Comparison of ENCODE assay signal across 10 mouse cellular contexts in genomic region chr17:46853281-46853680, GRCm38 (mm10). TPM values are rescaled to one million over a fixed set of nuclear protein-coding genes. Genes with fewer than 3 reads are reported as not detected.
DNase-seq lines count a peak whose midpoint lies in the region; ATAC-seq and TF ChIP-seq lines count a peak whose summit lies in the region.
"Had no signal": no experiment of that assay in that cellular context is flagged by ENCODE, and none has a peak within 500 bp of the region (broad histone marks: within the 10 kb centered on the region; RNA-seq: fewer than 3 reads in every experiment).

No protein-coding gene starts in this region.

- no peak for TF ChIP-seq CTCF in brain, embryonic 14.5 days (IDR thresholded peaks at IDR 0.05; ENCODE audit: borderline replicate concordance, extremely low read depth, insufficient read depth, insufficient read length)
- no peak for TF ChIP-seq CTCF in gastrocnemius, adult 2 months (IDR thresholded peaks at IDR 0.05)
- TF ChIP-seq CTCF in midbrain, postnatal 0 days (IDR thresholded peaks at IDR 0.05): no peak

- no peaks in the 10 kb centered on the region for H3K27me3 ChIP-seq in intestine, embryonic 14.5 days (replicated peaks; ENCODE audit: control insufficient read depth, insufficient read depth, low read length)
- H3K27me3 ChIP-seq in limb, embryonic 10.5 days (ENCODE audit: low read depth, poor library complexity, severe bottlenecking): no peaks in the 10 kb centered on the region
- H3K27me3 ChIP-seq in midbrain, postnatal 0 days (ENCODE audit: insufficient read depth, low read length): no peaks in the 10 kb centered on the region

- H3K36me3 ChIP-seq in intestine, embryonic 14.5 days (ENCODE audit: control insufficient read depth, insufficient read depth, low read length): no peaks in the 10 kb centered on the region
- peaks cover 5% of the 10 kb centered on the region for H3K36me3 ChIP-seq in limb, embryonic 10.5 days
- H3K36me3 ChIP-seq in midbrain, postnatal 0 days (ENCODE audit: insufficient read depth, low read length): no peaks in the 10 kb centered on the region

- 41% methylated on average over 6 of the region's 6 CpGs for WGBS in intestine, embryonic 14.5 days
- 63% methylated on average over 6 of the region's 6 CpGs for WGBS in limb, embryonic 10.5 days
- 47% methylated on average over 6 of the region's 6 CpGs for WGBS in midbrain, postnatal 0 days

- H3K4me2 ChIP-seq in intestine, embryonic 14.5 days (ENCODE audit: low read length): no peak overlapping the region
- no peak overlapping the region for H3K4me2 ChIP-seq in midbrain, postnatal 0 days (ENCODE audit: low read depth, low read length, poor library complexity, severe bottlenecking)

- H3K9me3 ChIP-seq in intestine, embryonic 14.5 days (ENCODE audit: control insufficient read depth, low read length): no peaks in the 10 kb centered on the region
- no peaks in the 10 kb centered on the region for H3K9me3 ChIP-seq in limb, embryonic 10.5 days (replicated peaks)
- no peaks in the 10 kb centered on the region for H3K9me3 ChIP-seq in midbrain, postnatal 0 days (ENCODE audit: low read length)

- peak overlapping the region; percentile 66 for H3K27ac ChIP-seq in gastrocnemius, adult 2 months
- peak overlapping the region; percentile 59 for H3K27ac ChIP-seq in intestine, embryonic 14.5 days (ENCODE audit: low read depth)
- H3K27ac ChIP-seq in limb, embryonic 10.5 days: peak overlapping the region; percentile 11; the same call in 1 of the 2 replicates
- peak overlapping the region; percentile 27 for H3K27ac ChIP-seq in midbrain, postnatal 0 days (ENCODE audit: low read depth, low read length)
- H3K27ac ChIP-seq: macrophage had no signal

- peak; percentile 39 for DNase-seq in retina, postnatal 1 day
- DNase-seq in retina, embryonic 14.5 days (ENCODE audit: low spot score): no peak
- DNase-seq in brain, embryonic 14.5 days (ENCODE audit: low read depth): peak; percentile 75
- DNase-seq in gastrocnemius, adult 2 months: peak; percentile 87
- peak; percentile 63 for DNase-seq in intestine, embryonic 14.5 days (ENCODE audit: low spot score)
- no peak for DNase-seq in limb, embryonic 10.5 days (ENCODE audit: low spot score)
- DNase-seq in midbrain, postnatal 0 days (ENCODE audit: low spot score): peak; percentile 89
- no peak for DNase-seq in spleen, adult 18-20 months

- intact Hi-C loops in gastrocnemius, adult 2 months (cut with DNase I): no loop called here

- H3K9ac ChIP-seq in intestine, embryonic 14.5 days (ENCODE audit: low read length): no peak overlapping the region
- H3K9ac ChIP-seq in midbrain, postnatal 0 days (replicated peaks; ENCODE audit: low read length, poor library complexity, severe bottlenecking): no peak overlapping the region

- ATAC-seq in intestine, embryonic 14.5 days (replicated peaks; ENCODE audit: low FRiP score, low TSS enrichment, low read depth): no peak
- ATAC-seq in midbrain, postnatal 0 days (ENCODE audit: low FRiP score): no peak

- no peak for TF ChIP-seq POLR2A in brain, embryonic 14.5 days (IDR thresholded peaks at IDR 0.05; ENCODE audit: borderline replicate concordance, extremely low read depth, insufficient read depth, insufficient read length, poor library complexity, severe bottlenecking)

- H3K4me1 ChIP-seq in intestine, embryonic 14.5 days (replicated peaks; ENCODE audit: control insufficient read depth, insufficient read depth, low read length): peaks cover 32% of the 10 kb centered on the region
- H3K4me1 ChIP-seq in limb, embryonic 10.5 days: peaks cover 32% of the 10 kb centered on the region
- peaks cover 3% of the 10 kb centered on the region for H3K4me1 ChIP-seq in midbrain, postnatal 0 days (ENCODE audit: insufficient read depth, low read length)

- no peak overlapping the region; the same call in 1 of the 2 replicates for H3K4me3 ChIP-seq in gastrocnemius, adult 2 months
- no peak overlapping the region for H3K4me3 ChIP-seq in intestine, embryonic 14.5 days (ENCODE audit: low read depth, low read length)
- H3K4me3 ChIP-seq in limb, embryonic 10.5 days: no peak overlapping the region
- no peak overlapping the region for H3K4me3 ChIP-seq in midbrain, postnatal 0 days (ENCODE audit: low read depth, low read length)

RNA-seq across cellular contexts. Expression of gene Bicral, which starts 5.0 kb away (rescaled TPM):
- 13.5 and 24.9 TPM in 2 replicates for polyA plus RNA-seq in brain, embryonic 14.5 days (2012; rRNA removed)
- 10 to 100 TPM; 11.9 to 13.4 TPM for total RNA-seq in gastrocnemius, adult 2 months (2021)
- polyA plus RNA-seq in intestine, embryonic 14.5 days (2014; fragmentation: Nextera tagmentation; extraction: Ambion mirVana): 5.5 and 6.6 TPM in 2 replicates
- polyA plus RNA-seq in limb, embryonic 10.5 days (2016; fragmentation: Nextera tagmentation; extraction: Ambion mirVana): 3.6 and 4.3 TPM in 2 replicates
- total RNA-seq in midbrain, postnatal 0 days (2014; rRNA removed): 31.2 and 31.6 TPM in 2 replicates
- 6.5 and 7.0 TPM in 2 replicates for polyA plus RNA-seq in midbrain, postnatal 0 days (2015; fragmentation: Nextera tagmentation; extraction: Ambion mirVana)

RNA-seq across cellular contexts. Expression of gene Tbcc, which starts 37.2 kb away (rescaled TPM):
- polyA plus RNA-seq in brain, embryonic 14.5 days (2012; rRNA removed): 33.7 and 40.8 TPM in 2 replicates
- total RNA-seq in gastrocnemius, adult 2 months (2021): 1 to 10 TPM; 6.0 to 8.2 TPM
- polyA plus RNA-seq in intestine, embryonic 14.5 days (2014; fragmentation: Nextera tagmentation; extraction: Ambion mirVana): 50.5 and 54.8 TPM in 2 replicates
- polyA plus RNA-seq in limb, embryonic 10.5 days (2016; fragmentation: Nextera tagmentation; extraction: Ambion mirVana): 62.1 and 66.3 TPM in 2 replicates
- total RNA-seq in midbrain, postnatal 0 days (2014; rRNA removed): 43.1 and 46.3 TPM in 2 replicates
- polyA plus RNA-seq in midbrain, postnatal 0 days (2015; fragmentation: Nextera tagmentation; extraction: Ambion mirVana): 49.9 and 51.2 TPM in 2 replicates

RNA-seq across cellular contexts. Expression of gene Prph2, which starts 57.0 kb away (rescaled TPM):
- 0.03 TPM in 1 of 2 replicates, not detected in the other for polyA plus RNA-seq in brain, embryonic 14.5 days (2012; rRNA removed)
- not detected for total RNA-seq in gastrocnemius, adult 2 months (2021)
- not detected in 2 replicates for polyA plus RNA-seq in intestine, embryonic 14.5 days (2014; fragmentation: Nextera tagmentation; extraction: Ambion mirVana)
- not detected in 2 replicates for polyA plus RNA-seq in limb, embryonic 10.5 days (2016; fragmentation: Nextera tagmentation; extraction: Ambion mirVana)
- total RNA-seq in midbrain, postnatal 0 days (2014; rRNA removed): not detected in 2 replicates
- polyA plus RNA-seq in midbrain, postnatal 0 days (2015; fragmentation: Nextera tagmentation; extraction: Ambion mirVana): not detected in 2 replicates
- total RNA-seq: adrenal gland, adult 18-20 months had no signal
- polyA plus RNA-seq: macrophage had no signal

Comparison
In these comparisons a context has a peak if more than half of its experiments do, and no peak if none do; other contexts are left out.
1. DNase-seq: peak in retina, postnatal 1 day (single experiment), brain, embryonic 14.5 days (single experiment), gastrocnemius, adult 2 months (single experiment), intestine, embryonic 14.5 days (single experiment) and midbrain, postnatal 0 days (single experiment); none in retina, embryonic 14.5 days (single experiment), limb, embryonic 10.5 days (single experiment) and spleen, adult 18-20 months (0 of 2).
2. H3K27ac ChIP-seq: peak in every context shown above with its lines; median percentile 66 in gastrocnemius, adult 2 months; 59 in intestine, embryonic 14.5 days; 27 in midbrain, postnatal 0 days; 11 in limb, embryonic 10.5 days.